Mouse (Mus musculus) myocyte (in vitro differentiated cells): ENCODE measurements around the gene Mrrf. TPM values are rescaled to one million over a fixed set of nuclear protein-coding genes. Genes with fewer than 3 reads are reported as not detected.

Experiments
- H3K27me3 ChIP-seq: one replicate; pipeline ENCODE4 v1.6.1; 2011; ENCODE audit not compliant: control insufficient read depth, insufficient read depth, insufficient read length
- H3K36me3 ChIP-seq: one replicate; pipeline ENCODE4 v1.6.1; 2011; ENCODE audit not compliant: control insufficient read depth, insufficient read depth
- H3K4me2 ChIP-seq: one replicate; pipeline ENCODE4 v1.6.1; 2011; ENCODE audit warnings: low read depth, control low read depth
- H3K4me3 ChIP-seq: one replicate; pipeline ENCODE4 v1.5.1; 2011; ENCODE audit warnings: mild to moderate bottlenecking, control low read depth, moderate library complexity
- H3K79me2 ChIP-seq: one replicate; pipeline ENCODE4 v1.6.1; 2011; ENCODE audit not compliant: control insufficient read depth, insufficient read depth
- H3ac ChIP-seq: one replicate; pipeline ENCODE4 v1.6.1; 2011; ENCODE audit not compliant: control insufficient read depth, insufficient read length
- CEBPB ChIP-seq: IDR thresholded peaks from 2 replicates; pipeline ENCODE4 v1.6.1; 2011; ENCODE audit warnings: mild to moderate bottlenecking, moderate library complexity; ENCODE audit not compliant: poor library complexity, insufficient read depth, severe bottlenecking
- E2F4 ChIP-seq: IDR thresholded peaks from one replicate; pipeline ENCODE4 v1.6.1; 2011; ENCODE audit warnings: mild to moderate bottlenecking, control low read depth, moderate library complexity; ENCODE audit not compliant: insufficient read depth
- MAX ChIP-seq: IDR thresholded peaks from one replicate; pipeline ENCODE4 v1.6.1; 2011; ENCODE audit warnings: low read depth, mild to moderate bottlenecking, control low read depth
- MYOD1 ChIP-seq, 3 experiments: IDR thresholded peaks; one replicate each; pipeline ENCODE4 v1.6.1; 2011; ENCODE audit warnings: control low read depth in 2 of 3, low read depth in 2 of 3, mild to moderate bottlenecking in 2 of 3, moderate library complexity in 1 of 3; ENCODE audit not compliant: insufficient read length in 2 of 3, control insufficient read depth in 1 of 3
- MYOG ChIP-seq, 3 experiments: IDR thresholded peaks; one replicate each; pipeline ENCODE4 v1.6.1; 2011; ENCODE audit warnings: control low read depth in 2 of 3, low read depth in 2 of 3, mild to moderate bottlenecking in 2 of 3; ENCODE audit not compliant: insufficient read length in 2 of 3, control insufficient read depth in 1 of 3, insufficient read depth in 1 of 3
- POLR2A ChIP-seq: IDR thresholded peaks from one replicate; pipeline ENCODE4 v1.6.1; 2011; ENCODE audit warnings: low read depth, mild to moderate bottlenecking, control low read depth, moderate library complexity; ENCODE audit not compliant: insufficient read length
- POLR2AphosphoS2 ChIP-seq: IDR thresholded peaks from one replicate; pipeline ENCODE4 v1.6.1; 2011; ENCODE audit warnings: low read depth, control low read depth; ENCODE audit not compliant: insufficient read length
- REST ChIP-seq: IDR thresholded peaks from one replicate; pipeline ENCODE4 v1.6.1; 2011; ENCODE audit warnings: mild to moderate bottlenecking, control low read depth, moderate library complexity; ENCODE audit not compliant: insufficient read depth, insufficient read length
- SRF ChIP-seq: IDR thresholded peaks from one replicate; pipeline ENCODE4 v1.6.1; 2011; ENCODE audit warnings: low read depth; ENCODE audit not compliant: control insufficient read depth, insufficient read length
- TCF12 ChIP-seq: IDR thresholded peaks from one replicate; pipeline ENCODE4 v1.6.1; 2011; ENCODE audit warnings: mild to moderate bottlenecking, control low read depth; ENCODE audit not compliant: poor library complexity, insufficient read depth, severe bottlenecking
- TCF3 ChIP-seq: IDR thresholded peaks from one replicate; pipeline ENCODE4 v1.6.1; 2011; ENCODE audit warnings: low read depth, control low read depth; ENCODE audit not compliant: insufficient read length
- USF1 ChIP-seq: IDR thresholded peaks from one replicate; pipeline ENCODE4 v1.6.1; 2011; ENCODE audit warnings: low read depth, mild to moderate bottlenecking, control low read depth, moderate library complexity
- polyA plus RNA-seq: library from polyadenylated mRNA; unstranded; fragments of >200 nt; fragmentation: generic; extraction: Trizol; gene quantifications from one replicate; pipeline ENCODE4 v1.2.1, GENCODE M21; 2012; ENCODE audit warnings: missing spikeins

Gene Mrrf
- polyA plus RNA-seq, 1 experiment = 40.9 TPM

DNA sequence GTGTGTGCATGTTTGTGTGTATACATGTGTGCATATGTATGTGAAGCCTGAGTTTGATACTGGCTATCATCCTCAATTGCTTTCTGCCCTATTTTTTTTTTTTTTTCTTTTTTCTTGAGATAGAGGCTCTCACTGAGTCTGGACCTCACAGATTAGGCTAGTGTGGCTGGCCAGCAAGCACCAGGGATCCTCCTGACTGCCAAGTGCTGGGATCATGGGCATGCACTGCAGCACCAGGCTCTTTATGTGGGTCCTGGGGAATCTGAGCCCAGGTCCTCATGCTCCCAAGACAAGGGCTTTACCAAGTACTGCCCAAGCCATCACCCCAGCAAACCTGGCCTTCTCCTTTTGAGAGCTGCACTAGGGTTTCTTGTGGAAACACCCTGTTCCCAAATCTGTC lies 87.2 kb downstream of the Mrrf start:
- no peak for TF ChIP-seq REST
- Histone ChIP-seq H3K36me3 (no peaks in the 10 kb centered on the region), H3K79me2 (no peaks in the 10 kb centered on the region), H3K27me3 (no peaks in the 10 kb centered on the region), H3K4me3 (peak overlapping the region; percentile 23), H3K4me2 (peak overlapping the region; percentile 86), H3ac (no peak overlapping the region)

DNA sequence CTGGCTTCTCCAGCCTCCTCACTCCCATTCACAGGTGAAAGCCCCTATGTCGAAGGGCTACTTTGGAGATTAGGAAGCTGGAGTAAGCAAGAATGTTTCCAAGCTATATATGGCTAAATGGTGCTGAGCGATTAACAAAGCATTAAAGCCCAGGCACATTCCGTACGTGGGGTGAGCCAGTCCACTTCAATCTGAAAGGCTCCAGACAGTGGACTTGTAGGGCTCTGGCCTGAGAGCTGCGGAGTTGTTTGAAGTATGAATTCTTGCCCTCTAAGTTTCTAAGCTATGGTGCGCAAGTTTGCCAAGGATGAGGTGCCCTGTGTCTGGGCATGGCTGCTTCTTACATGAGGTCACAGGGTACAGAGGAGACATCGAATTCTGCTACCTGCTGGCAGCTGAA lies 88.0 kb downstream of the Mrrf start:
- Histone ChIP-seq H3K27me3 (no peaks in the 10 kb centered on the region), H3ac (no peak overlapping the region), H3K36me3 (no peaks in the 10 kb centered on the region), H3K79me2 (no peaks in the 10 kb centered on the region), H3K4me3 (peak overlapping the region; percentile 23), H3K4me2 (peak overlapping the region; percentile 86)
- TF ChIP-seq SRF (no peak), USF1 (no peak), CEBPB (no peak), MYOG (IDR thresholded peaks at IDR 0.05; ENCODE audit: control insufficient read depth in 1 of 3, insufficient read depth in 1 of 3, insufficient read length in 2 of 3, low read depth in 2 of 3) (no peak), POLR2AphosphoS2 (no peak), E2F4 (no peak), TCF12 (no peak), TCF3 (no peak), MYOD1 (IDR thresholded peaks at IDR 0.05; ENCODE audit: control insufficient read depth in 1 of 3, insufficient read length in 2 of 3, low read depth in 2 of 3) (no peak), POLR2A (no peak), REST (no peak), MAX (no peak)

GRCm38 (mm10) chr2:36224599-36224998 lies 88.4 kb downstream of the Mrrf start:
- Histone ChIP-seq H3K4me3 (peak overlapping the region; percentile 23), H3K79me2 (no peaks in the 10 kb centered on the region), H3ac (no peak overlapping the region), H3K36me3 (no peaks in the 10 kb centered on the region), H3K4me2 (peak overlapping the region; percentile 86), H3K27me3 (no peaks in the 10 kb centered on the region)
- peak in 2 of 3 experiments; percentile 23 to 38 for TF ChIP-seq MYOD1 (IDR thresholded peaks at IDR 0.05; ENCODE audit: control insufficient read depth in 1 of 3, insufficient read length in 2 of 3, low read depth in 2 of 3)
- no peak for TF ChIP-seq CEBPB
- peak; percentile 97 for TF ChIP-seq USF1
- TF ChIP-seq POLR2A = no peak
- no peak for TF ChIP-seq SRF
- TF ChIP-seq TCF12 = no peak
- peak in 1 of 3 experiments; percentile 73 for TF ChIP-seq MYOG (IDR thresholded peaks at IDR 0.05; ENCODE audit: control insufficient read depth in 1 of 3, insufficient read depth in 1 of 3, insufficient read length in 2 of 3, low read depth in 2 of 3)

DNA sequence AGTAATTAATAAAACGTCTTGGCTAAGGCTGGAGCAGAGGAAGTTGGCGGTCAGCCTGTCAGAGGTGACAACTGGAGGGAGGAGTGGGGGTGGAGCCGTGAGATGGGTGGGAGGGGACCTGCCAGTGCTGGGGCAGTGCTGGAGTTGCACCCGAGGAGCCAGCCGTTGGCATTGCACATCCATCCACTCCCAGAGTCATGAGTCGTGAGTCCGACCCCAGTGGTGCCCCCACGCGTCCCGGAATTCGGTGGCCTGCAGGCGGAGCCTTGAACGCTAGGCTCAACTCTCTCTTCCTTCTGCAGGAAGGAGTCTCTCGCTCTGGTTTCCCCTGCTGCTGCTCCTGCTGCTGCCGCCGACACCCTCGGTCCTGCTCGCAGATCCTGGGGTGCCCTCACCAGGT lies 94.2 kb downstream of the Mrrf start, which contains the start of gene Ptgs1:
Gene Ptgs1 (plus strand): TSS at position 61 of the 400 bp plus-strand sequence.
- TF ChIP-seq TCF3 (no peak), MYOD1 (IDR thresholded peaks at IDR 0.05; ENCODE audit: control insufficient read depth in 1 of 3, insufficient read length in 2 of 3, low read depth in 2 of 3) (peak in 2 of 3 experiments; percentile 22 to 76), POLR2AphosphoS2 (peak; percentile 97), TCF12 (no peak), MYOG (IDR thresholded peaks at IDR 0.05; ENCODE audit: control insufficient read depth in 1 of 3, insufficient read depth in 1 of 3, insufficient read length in 2 of 3, low read depth in 2 of 3) (peak in 1 of 3 experiments; percentile 56), POLR2A (peak; percentile 90)
- peak within 1 kb of the TSS; percentile 3 for H3ac ChIP-seq
- H3K36me3 ChIP-seq = no peaks in the 10 kb centered on the region
- peak within 1 kb of the TSS; percentile 78 for H3K4me2 ChIP-seq
- peak within 1 kb of the TSS; percentile 92 for H3K4me3 ChIP-seq
- peaks cover 40% of the 10 kb centered on the region for H3K79me2 ChIP-seq
- H3K27me3 ChIP-seq = no peaks in the 10 kb centered on the region

GRCm38 (mm10) chr2:36230967-36231366 lies 94.8 kb downstream of the Mrrf start:
- Histone ChIP-seq H3K4me2 (peak overlapping the region; percentile 78), H3ac (peak overlapping the region; percentile 3), H3K27me3 (no peaks in the 10 kb centered on the region), H3K36me3 (no peaks in the 10 kb centered on the region), H3K4me3 (peak overlapping the region; percentile 92), H3K79me2 (peaks cover 46% of the 10 kb centered on the region)
- TF ChIP-seq MAX (no peak), CEBPB (no peak), USF1 (no peak), TCF12 (no peak), POLR2A (no peak), SRF (no peak), E2F4 (no peak), TCF3 (no peak), MYOG (IDR thresholded peaks at IDR 0.05; ENCODE audit: control insufficient read depth in 1 of 3, insufficient read depth in 1 of 3, insufficient read length in 2 of 3, low read depth in 2 of 3) (no peak), REST (no peak), MYOD1 (IDR thresholded peaks at IDR 0.05; ENCODE audit: control insufficient read depth in 1 of 3, insufficient read length in 2 of 3, low read depth in 2 of 3) (no peak), POLR2AphosphoS2 (no peak)
